Mouse (Mus musculus) kidney, adult 2 months (tissue): ENCODE results near the gene 4930442H23Rik.

Experiments used
- CTCF ChIP-seq: fragments of 200-500 bp; conservative IDR thresholded peaks from 2 replicates; pipeline ENCODE4 v1.5.1; 2011; ENCODE audit warnings: low read depth, mild to moderate bottlenecking, control low read depth, low read length, moderate library complexity, mixed read lengths; ENCODE audit not compliant: insufficient read depth, insufficient read length
- POLR2A ChIP-seq: fragments of 200-500 bp; IDR thresholded peaks from one replicate; pipeline ENCODE4 v1.6.1; 2011; ENCODE audit warnings: low read depth, low read length, control low read depth

GRCm38 (mm10) chr10:81201807-81202758, 18.4 kb upstream of the 4930442H23Rik start, which contains the start of gene Nmrk2:
- TF ChIP-seq POLR2A (no peak), CTCF (no peak)
